Mouse (Mus musculus) bone marrow, adult 2 months (tissue): ENCODE measurements around the gene Ptprcap.

Experiments used
- CTCF ChIP-seq: fragments of 200-500 bp; IDR thresholded peaks from 2 replicates; pipeline ENCODE4 v1.5.1; 2011; ENCODE audit warnings: low read length, control low read depth; ENCODE audit not compliant: control insufficient read depth, insufficient read depth
- POLR2A ChIP-seq: fragments of 200-500 bp; IDR thresholded peaks from 2 replicates; pipeline ENCODE4 v1.6.1; 2011; ENCODE audit warnings: low read depth, mild to moderate bottlenecking, control low read depth, low read length, borderline replicate concordance; ENCODE audit not compliant: control insufficient read depth

DNA sequence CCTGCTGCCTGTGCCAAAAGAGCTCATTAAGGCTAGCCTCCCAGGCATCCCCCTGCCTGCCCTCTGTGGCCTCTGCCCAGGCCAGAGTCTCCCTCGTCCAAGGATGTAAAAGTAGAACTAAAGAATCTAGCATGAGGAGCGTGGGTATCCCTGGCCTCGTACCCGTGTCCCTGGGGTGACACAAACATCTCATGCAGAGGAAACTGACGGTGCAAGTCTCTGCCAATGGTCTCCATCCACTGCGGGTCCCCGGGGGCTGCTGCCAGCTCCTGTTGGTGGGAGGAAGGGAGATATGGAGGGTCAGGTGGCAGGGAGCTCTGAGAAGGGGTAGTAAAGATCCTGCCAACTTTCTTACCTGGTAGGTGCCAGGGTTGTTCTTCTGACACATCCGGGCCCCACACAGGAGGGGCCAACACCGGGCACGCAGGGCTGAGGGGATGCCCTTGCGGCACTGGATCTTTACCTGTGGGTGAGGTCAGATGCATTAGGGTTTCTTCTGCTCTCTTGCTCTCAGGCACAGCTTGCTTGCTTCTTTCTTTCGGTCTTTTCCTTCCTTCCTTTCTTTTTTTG lies 35.7 kb downstream of the Ptprcap start:
- TF ChIP-seq CTCF: no peak
- TF ChIP-seq POLR2A: no peak
